In the genomic region with DNA sequence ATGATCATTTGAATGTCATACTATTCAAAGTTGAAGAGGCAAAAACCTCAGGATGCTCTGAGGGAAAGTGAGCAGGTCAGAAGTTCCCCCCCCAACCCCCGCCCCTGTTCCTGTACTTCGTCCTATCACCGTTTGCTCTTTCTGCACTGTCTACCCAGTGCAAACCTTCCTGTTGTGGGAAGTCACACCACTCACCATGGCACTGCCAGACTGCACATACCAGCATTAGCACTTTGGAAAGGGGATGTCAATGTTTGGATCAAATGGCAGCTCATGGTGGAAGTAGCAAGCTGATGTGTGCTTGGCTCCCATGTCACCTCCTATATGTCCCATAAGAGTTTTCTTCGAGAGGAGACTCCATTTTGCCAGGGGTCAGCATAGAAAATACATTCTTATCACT, we compare ENCODE assay signal across 13 mouse cellular contexts.
DNase-seq lines count a peak whose midpoint lies in the region; ATAC-seq and TF ChIP-seq lines count a peak whose summit lies in the region.
"Had no signal": no experiment of that assay in that cellular context is flagged by ENCODE, and none has a peak within 500 bp of the region (broad histone marks: within the 10 kb centered on the region; RNA-seq: fewer than 3 reads in every experiment).

No protein-coding gene starts in this region.

- no peak overlapping the region for H3K4me2 ChIP-seq in hindbrain, embryonic 13.5 days
- H3K4me2 ChIP-seq in midbrain, embryonic 15.5 days: no peak overlapping the region
- H3K4me2 ChIP-seq: limb, embryonic 12.5 days had no signal

- ATAC-seq in hindbrain, embryonic 13.5 days (ENCODE audit: low FRiP score): no peak
- 0 out of 2 replicates have a peak, but pooled peaks have one; percentile 44 for ATAC-seq in midbrain, embryonic 15.5 days (replicated peaks)
- ATAC-seq: inflammation-experienced regulatory T-cells, adult 6 months had no signal

- H3K27ac ChIP-seq in embryonic facial prominence, embryonic 10.5 days (replicated peaks): peak overlapping the region; percentile 30; the same call in 1 of the 2 replicates
- peak overlapping the region; percentile 50 for H3K27ac ChIP-seq in hindbrain, embryonic 13.5 days
- H3K27ac ChIP-seq in midbrain, embryonic 15.5 days: peak overlapping the region; percentile 80
- H3K27ac ChIP-seq: limb, embryonic 12.5 days; liver, embryonic 14.5 days had no signal

- 86% methylated on average over 4 of the region's 4 CpGs for WGBS in embryonic facial prominence, embryonic 10.5 days
- WGBS in hindbrain, embryonic 13.5 days: 74% methylated on average over 4 of the region's 4 CpGs
- 83% methylated on average over 4 of the region's 4 CpGs for WGBS in midbrain, embryonic 15.5 days

- H3K36me3 ChIP-seq in embryonic facial prominence, embryonic 10.5 days (replicated peaks): no peaks in the 10 kb centered on the region
- no peaks in the 10 kb centered on the region for H3K36me3 ChIP-seq in hindbrain, embryonic 13.5 days
- no peaks in the 10 kb centered on the region for H3K36me3 ChIP-seq in midbrain, embryonic 15.5 days (replicated peaks)
- H3K36me3 ChIP-seq: limb, embryonic 12.5 days had no signal

- H3K9ac ChIP-seq in hindbrain, embryonic 13.5 days: no peak overlapping the region
- H3K9ac ChIP-seq in midbrain, embryonic 15.5 days: no peak overlapping the region
- H3K9ac ChIP-seq: limb, embryonic 12.5 days; liver, embryonic 14.5 days had no signal

- no peak for TF ChIP-seq POLR2A in brain, embryonic 14.5 days (IDR thresholded peaks at IDR 0.05; ENCODE audit: borderline replicate concordance, extremely low read depth, insufficient read depth, insufficient read length, poor library complexity, severe bottlenecking)

- TF ChIP-seq CTCF in brain, embryonic 14.5 days (IDR thresholded peaks at IDR 0.05; ENCODE audit: borderline replicate concordance, extremely low read depth, insufficient read depth, insufficient read length): no peak

- peaks cover 14% of the 10 kb centered on the region for H3K4me1 ChIP-seq in embryonic facial prominence, embryonic 10.5 days
- H3K4me1 ChIP-seq in hindbrain, embryonic 13.5 days (replicated peaks): peaks cover 16% of the 10 kb centered on the region
- H3K4me1 ChIP-seq in midbrain, embryonic 15.5 days: peaks cover 15% of the 10 kb centered on the region; the same call in 1 of the 2 replicates

- no peak overlapping the region for H3K4me3 ChIP-seq in embryonic facial prominence, embryonic 10.5 days
- no peak overlapping the region for H3K4me3 ChIP-seq in hindbrain, embryonic 13.5 days
- H3K4me3 ChIP-seq in midbrain, embryonic 15.5 days: no peak overlapping the region
- H3K4me3 ChIP-seq: limb, embryonic 12.5 days had no signal

- no peaks in the 10 kb centered on the region for H3K9me3 ChIP-seq in embryonic facial prominence, embryonic 10.5 days
- H3K9me3 ChIP-seq in hindbrain, embryonic 13.5 days: no peaks in the 10 kb centered on the region
- no peaks in the 10 kb centered on the region for H3K9me3 ChIP-seq in midbrain, embryonic 15.5 days
- H3K9me3 ChIP-seq: limb, embryonic 12.5 days had no signal

- H3K27me3 ChIP-seq in embryonic facial prominence, embryonic 10.5 days (replicated peaks; ENCODE audit: low read depth, poor library complexity, severe bottlenecking): no peaks in the 10 kb centered on the region
- H3K27me3 ChIP-seq in hindbrain, embryonic 13.5 days: no peaks in the 10 kb centered on the region
- H3K27me3 ChIP-seq in midbrain, embryonic 15.5 days (replicated peaks): no peaks in the 10 kb centered on the region
- H3K27me3 ChIP-seq: limb, embryonic 12.5 days had no signal

- intact Hi-C loops in left cerebral cortex, postnatal 36 days (cut with DNase I): no loop called here

- DNase-seq in brain, embryonic 14.5 days (ENCODE audit: low read depth): peak; percentile 52
- no peak for DNase-seq in embryonic facial prominence, embryonic 10.5 days (ENCODE audit: low spot score)
- DNase-seq in thymus, postnatal 14 days: no peak
- DNase-seq in left cerebral cortex, postnatal 36 days (ENCODE audit: low spot score in 2 of 2): no peak
- no peak for DNase-seq in cerebellum, adult 8-10 months
- DNase-seq: adrenal gland, postnatal 25 days; gastrocnemius, postnatal 25 days; thymus, adult 2 months had no signal

Comparison
In these comparisons a context has a peak if more than half of its experiments do, and no peak if none do; other contexts are left out.
1. H3K27ac ChIP-seq: peak in every context shown above with its lines; median percentile 80 in midbrain, embryonic 15.5 days; 50 in hindbrain, embryonic 13.5 days; 30 in embryonic facial prominence, embryonic 10.5 days.